Mouse (Mus musculus) olfactory bulb, adult 2 months (tissue): ENCODE data around the gene Olfr1272. TPM values are rescaled to one million over a fixed set of nuclear protein-coding genes. Genes with fewer than 3 reads are reported as not detected.
"Not testable (repeated sequence)": the region's sequence is repeated elsewhere in the genome, so short reads cannot be mapped to it uniquely, and the experiment has no call there.

Source experiments
- H3K27ac ChIP-seq: fragments of 200-500 bp; 2 replicates; pipeline ENCODE4 v1.5.1; 2012; ENCODE audit warnings: low read depth, low read length; ENCODE audit not compliant: insufficient read depth
- H3K4me1 ChIP-seq: fragments of 200-500 bp; 2 replicates; pipeline ENCODE4 v1.6.1; 2012; ENCODE audit warnings: low read length; ENCODE audit not compliant: control insufficient read depth, insufficient read depth
- H3K4me3 ChIP-seq: fragments of 200-500 bp; 2 replicates; pipeline ENCODE4 v1.5.1; 2012; ENCODE audit warnings: mild to moderate bottlenecking, low read depth, low read length, moderate library complexity; ENCODE audit not compliant: insufficient read depth
- CTCF ChIP-seq: fragments of 200-500 bp; IDR thresholded peaks from 2 replicates; pipeline ENCODE4 v1.5.1; 2012; ENCODE audit warnings: low read depth, mild to moderate bottlenecking, low read length, moderate library complexity; ENCODE audit not compliant: insufficient read depth
- POLR2A ChIP-seq: fragments of 200-500 bp; IDR thresholded peaks from 2 replicates; pipeline ENCODE4 v1.6.1; 2012; ENCODE audit warnings: mild to moderate bottlenecking, low read depth, low read length, moderate library complexity; ENCODE audit not compliant: insufficient read depth
- WGBS: fragments of 180-500 bp; shearing (Covaris S2); methylation state at CpG from one replicate; pipeline ENCODE4 v1.1.7; 2018; 5-methylcytosine and 5-hydroxymethylcytosine counted together
- polyA plus RNA-seq: library from polyadenylated mRNA; stranded (reverse); fragments of >200 nt; gene quantifications from 2 replicates; pipeline ENCODE4 v1.2.4, GENCODE M21; 2012; ENCODE audit warnings: low replicate concordance; ENCODE audit not compliant: missing spikeins, insufficient read depth, insufficient read length

Gene Olfr1272
- polyA plus RNA-seq, result not detected in 2 replicates

DNA sequence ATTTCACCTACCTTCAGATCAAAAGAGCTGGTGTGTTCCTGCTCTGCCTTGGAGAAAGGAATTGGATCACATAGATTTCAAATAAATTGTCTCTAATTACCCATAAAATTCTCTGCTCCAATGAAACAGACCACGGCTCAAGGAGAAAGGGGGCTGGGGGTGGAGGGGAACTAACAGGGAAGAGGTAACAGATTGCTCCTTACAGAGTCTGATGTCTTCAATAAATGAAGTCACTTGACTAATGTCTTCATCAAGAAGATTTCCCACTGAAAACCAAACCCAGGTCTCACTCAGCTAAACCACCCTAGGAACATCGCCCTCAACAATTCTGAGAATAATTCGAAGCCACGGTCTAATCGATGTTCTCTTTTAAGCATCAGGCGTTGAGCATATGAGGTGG, at the start of gene Olfr1272:
Gene Olfr1272 (minus strand): TSS at position 101 of the 400 bp plus-strand sequence.
- TF ChIP-seq POLR2A (no peak), CTCF (no peak)
- WGBS, result 84% methylated on average over 6 of the region's 6 CpGs
- no peak within 1 kb of the TSS for H3K4me3 ChIP-seq
- no peaks in the 10 kb centered on the region for H3K4me1 ChIP-seq
- no peak within 1 kb of the TSS for H3K27ac ChIP-seq

- not testable (repeated sequence) for H3K4me3 ChIP-seq, H3K27ac ChIP-seq, H3K4me1 ChIP-seq
- no CpG with 5 or more reads among the region's 6 CpGs for WGBS
These were observed 29.3 kb upstream of the Olfr1272 start, which contains the start of gene Gm13769 for GRCm38 (mm10) chr2:90321900-90322299. TSS of gene Gm13769 (plus strand) at chr2:90322200.

DNA sequence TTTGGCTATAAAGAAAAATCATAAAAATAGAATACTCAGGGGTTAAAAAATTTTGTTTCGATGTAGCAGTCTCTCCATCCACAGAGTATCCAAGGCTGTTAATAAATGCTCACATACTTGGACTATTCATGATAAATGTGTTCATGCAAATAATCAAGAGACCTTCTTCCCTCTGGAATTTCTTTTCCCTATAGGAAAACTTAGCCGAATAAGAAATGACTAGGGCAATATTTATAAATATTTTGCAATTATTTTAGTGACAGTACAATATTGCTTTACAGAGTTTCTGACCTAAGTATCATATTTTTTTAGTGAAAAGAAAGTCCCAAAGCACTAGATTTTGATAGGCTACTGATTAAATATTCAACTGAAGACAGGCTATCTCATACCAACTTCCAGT, 21.7 kb downstream of the Olfr1272 start, which contains the start of gene Olfr1271:
Gene Olfr1271 (minus strand): TSS at position 101 of the 400 bp plus-strand sequence.
- WGBS, result 91% methylated on average over 2 of the region's 2 CpGs
- TF ChIP-seq CTCF, result no peak
- TF ChIP-seq POLR2A, result no peak
- H3K4me3 ChIP-seq, result no peak within 1 kb of the TSS
- no peaks in the 10 kb centered on the region for H3K4me1 ChIP-seq
- no peak within 1 kb of the TSS for H3K27ac ChIP-seq

- Histone ChIP-seq H3K4me1 (no peaks in the 10 kb centered on the region), H3K27ac (no peak within 1 kb of the TSS), H3K4me3 (no peak within 1 kb of the TSS)
- 94% methylated on average over 4 of the region's 4 CpGs for WGBS
- TF ChIP-seq CTCF (no peak), POLR2A (no peak)
These were observed 35.1 kb downstream of the Olfr1272 start, which contains the start of gene Olfr142 for GRCm38 (mm10) chr2:90257492-90257891. TSS of gene Olfr142 (minus strand) at chr2:90257592.

Other genes starting within 250 kb of the Olfr1272 start
- gene Olfr140, start 229.2 kb downstream of the Olfr1272 start, polyA plus RNA-seq, result not detected in 2 replicates
- gene Olfr1269, start 171.4 kb downstream of the Olfr1272 start, polyA plus RNA-seq, result not detected in 2 replicates
- gene Olfr32, start 150.5 kb downstream of the Olfr1272 start, polyA plus RNA-seq, result not detected in 2 replicates
- not detected in 2 replicates for gene Olfr1270, start 139.8 kb downstream of the Olfr1272 start, polyA plus RNA-seq
- gene Olfr1506, start 68.3 kb downstream of the Olfr1272 start, polyA plus RNA-seq, result not detected in 2 replicates
- not detected in 2 replicates for gene Olfr142, start 35.2 kb downstream of the Olfr1272 start, polyA plus RNA-seq
- gene Olfr1271, start 21.8 kb downstream of the Olfr1272 start, polyA plus RNA-seq, result not detected in 2 replicates
- not detected in 2 replicates for gene Gm13769, start 29.4 kb upstream of the Olfr1272 start, polyA plus RNA-seq
- gene Olfr1274-ps, start 105.8 kb upstream of the Olfr1272 start, polyA plus RNA-seq, result not detected in 2 replicates